Mouse (Mus musculus): Measurements from ENCODE around the gene Msx1.
A peak's percentile ranks its signal among the peaks of the same experiment; 100 is the strongest.
"Not testable (repeated sequence)": the region's sequence is repeated elsewhere in the genome, so short reads cannot be mapped to it uniquely, and the experiment has no call there.

Gene Msx1

GRCm38 (mm10) chr5:37824461-37824795 lies at the start of gene Msx1:
Msx1 (minus strand) TSS chr5:37824583.
- DNase-seq: peak; percentile 92

GRCm38 (mm10) chr5:37865471-37865870 lies 41.1 kb upstream of the Msx1 start:
- no peak for DNase-seq

GRCm38 (mm10) chr5:37864309-37864708 lies 39.9 kb upstream of the Msx1 start:
- DNase-seq: no peak

- no peak for DNase-seq
These were observed 36.5 kb upstream of the Msx1 start for GRCm38 (mm10) chr5:37860846-37861245.

- DNase-seq: peak; percentile 19
These were observed 35.9 kb upstream of the Msx1 start for GRCm38 (mm10) chr5:37860151-37860721.

- peak; percentile 23 for DNase-seq
These were observed 33.6 kb upstream of the Msx1 start for GRCm38 (mm10) chr5:37857763-37858545.

- no peak for DNase-seq
These were observed 31.7 kb upstream of the Msx1 start for GRCm38 (mm10) chr5:37856057-37856456.

GRCm38 (mm10) chr5:37854233-37854632 lies 29.9 kb upstream of the Msx1 start:
- no peak for DNase-seq

- peak; percentile 68 for DNase-seq
These were observed 27.1 kb upstream of the Msx1 start for GRCm38 (mm10) chr5:37851305-37851982.

GRCm38 (mm10) chr5:37848991-37849719 lies 24.8 kb upstream of the Msx1 start:
- no peak for DNase-seq

GRCm38 (mm10) chr5:37836267-37836646 lies 11.9 kb upstream of the Msx1 start:
- DNase-seq: no peak

GRCm38 (mm10) chr5:37835590-37836266 lies 11.3 kb upstream of the Msx1 start:
- DNase-seq: peak; percentile 45

GRCm38 (mm10) chr5:37832766-37833165 lies 8.4 kb upstream of the Msx1 start:
- DNase-seq: no peak

- DNase-seq: no peak
These were observed 7.6 kb upstream of the Msx1 start for GRCm38 (mm10) chr5:37832031-37832430.

GRCm38 (mm10) chr5:37830436-37830835 lies 6.1 kb upstream of the Msx1 start:
- not testable (repeated sequence) for DNase-seq

- no peak for DNase-seq
These were observed 5.5 kb upstream of the Msx1 start for GRCm38 (mm10) chr5:37829926-37830325.

- no peak for DNase-seq
These were observed 4.9 kb upstream of the Msx1 start for GRCm38 (mm10) chr5:37829296-37829670.

GRCm38 (mm10) chr5:37828591-37829295 lies 4.4 kb upstream of the Msx1 start:
- peak; percentile 31 for DNase-seq

GRCm38 (mm10) chr5:37828001-37828400 lies 3.6 kb upstream of the Msx1 start:
- DNase-seq: no peak

GRCm38 (mm10) chr5:37827626-37827950 lies 3.2 kb upstream of the Msx1 start:
- DNase-seq: no peak

- peak; percentile 74 for DNase-seq
These were observed 2.6 kb upstream of the Msx1 start for GRCm38 (mm10) chr5:37826706-37827625.
